Comparison of ENCODE assay signal across 17 mouse cellular contexts in the genomic region with DNA sequence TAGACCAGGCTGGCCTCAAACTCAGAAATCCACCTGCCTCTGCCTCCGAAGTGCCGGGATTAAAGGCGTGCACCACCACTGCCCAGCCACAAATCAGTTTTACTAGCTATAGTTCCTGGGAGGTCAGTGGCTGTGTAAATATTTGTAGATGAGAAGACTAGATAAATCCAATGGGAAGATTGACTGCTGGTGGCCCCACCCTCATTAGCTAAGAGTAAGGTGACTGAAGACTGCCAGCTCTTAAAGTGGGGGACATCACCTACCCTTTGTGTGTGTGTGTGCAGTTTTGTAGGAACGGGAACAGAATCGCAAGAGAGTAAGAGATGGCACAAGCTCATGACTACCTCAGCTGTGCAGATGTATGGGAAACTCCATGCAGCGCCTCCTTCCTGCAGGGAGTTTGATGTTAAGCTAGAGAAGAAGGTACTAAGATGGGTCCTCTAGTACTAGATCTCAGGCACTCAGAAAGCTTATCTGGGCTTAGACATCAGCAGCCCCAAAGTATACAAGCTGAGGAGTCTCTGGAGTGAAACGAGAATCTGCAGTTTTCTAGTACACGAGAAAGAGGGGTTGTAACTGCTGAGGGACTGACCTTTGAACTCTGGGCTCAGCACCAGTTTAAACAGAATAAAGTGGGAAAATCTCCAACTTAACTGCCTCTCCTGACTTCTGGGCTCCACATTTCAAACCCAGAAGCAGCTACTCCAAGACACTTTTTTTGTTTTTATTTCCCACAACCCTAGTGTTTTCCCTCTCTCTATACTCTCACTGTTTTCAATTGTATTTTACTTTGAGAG. TPM values are rescaled to one million over a fixed set of nuclear protein-coding genes. Genes with fewer than 3 reads are reported as not detected.
DNase-seq lines count a peak whose midpoint lies in the region; ATAC-seq lines count a peak whose summit lies in the region.
"Had no signal": no experiment of that assay in that cellular context is flagged by ENCODE, and none has a peak within 500 bp of the region (broad histone marks: within the 10 kb centered on the region; RNA-seq: fewer than 3 reads in every experiment).

No protein-coding gene starts in this region.

- H3K27ac ChIP-seq in kidney, embryonic 14.5 days (ENCODE audit: low read depth, low read length): no peak overlapping the region
- H3K27ac ChIP-seq in intestine, embryonic 15.5 days: no peak overlapping the region
- H3K27ac ChIP-seq in liver, embryonic 16.5 days (ENCODE audit: low read length): peak overlapping the region; percentile 45
- no peak overlapping the region for H3K27ac ChIP-seq in midbrain, embryonic 15.5 days
- H3K27ac ChIP-seq: forebrain, embryonic 13.5 days; hindbrain, embryonic 10.5 days had no signal

- 64% methylated on average over 8 of the region's 8 CpGs for WGBS in kidney, embryonic 14.5 days
- WGBS in intestine, embryonic 15.5 days: 38% methylated on average over 8 of the region's 8 CpGs
- WGBS in liver, embryonic 16.5 days (ENCODE audit: insufficient replicate concordance): 74% methylated on average over 8 of the region's 8 CpGs
- 89% methylated on average over 8 of the region's 8 CpGs for WGBS in midbrain, embryonic 15.5 days

- no peak overlapping the region for H3K4me2 ChIP-seq in kidney, embryonic 14.5 days (replicated peaks; ENCODE audit: low read depth, low read length)
- H3K4me2 ChIP-seq in intestine, embryonic 15.5 days (replicated peaks): no peak overlapping the region
- no peak overlapping the region for H3K4me2 ChIP-seq in liver, embryonic 16.5 days (ENCODE audit: low read depth, low read length)
- no peak overlapping the region for H3K4me2 ChIP-seq in midbrain, embryonic 15.5 days
- H3K4me2 ChIP-seq: forebrain, embryonic 13.5 days had no signal

- H3K4me3 ChIP-seq in kidney, embryonic 14.5 days (ENCODE audit: low read length): no peak overlapping the region
- no peak overlapping the region for H3K4me3 ChIP-seq in intestine, embryonic 15.5 days (replicated peaks)
- H3K4me3 ChIP-seq in liver, embryonic 16.5 days (ENCODE audit: low read depth, low read length): no peak overlapping the region
- no peak overlapping the region for H3K4me3 ChIP-seq in midbrain, embryonic 15.5 days
- H3K4me3 ChIP-seq: forebrain, embryonic 13.5 days; hindbrain, embryonic 10.5 days had no signal

- H3K36me3 ChIP-seq in kidney, embryonic 14.5 days (ENCODE audit: control insufficient read depth, insufficient read depth, low read length): peaks cover 2% of the 10 kb centered on the region; the same call in 1 of the 2 replicates
- peaks cover 4% of the 10 kb centered on the region for H3K36me3 ChIP-seq in intestine, embryonic 15.5 days
- H3K36me3 ChIP-seq in liver, embryonic 16.5 days (ENCODE audit: control insufficient read depth, insufficient read depth): no peaks in the 10 kb centered on the region
- H3K36me3 ChIP-seq in midbrain, embryonic 15.5 days (replicated peaks): no peaks in the 10 kb centered on the region

- DNase-seq in kidney, adult 11 months: peak; percentile 55
- DNase-seq in kidney, postnatal 25 days: peak; percentile 67 to 72
- DNase-seq in adrenal gland, postnatal 14 days: no peak
- no peak for DNase-seq in thymus, postnatal 25 days
- DNase-seq: adrenal gland, postnatal 36 days; cerebellum, adult 18-20 months; gastrocnemius, postnatal 10 days; left cerebral cortex, postnatal 4 days; lung, adult 18-20 months; right cerebral cortex, postnatal 25 days had no signal

- no peaks in the 10 kb centered on the region for H3K4me1 ChIP-seq in kidney, embryonic 14.5 days (ENCODE audit: control insufficient read depth, insufficient read depth, low read length)
- no peaks in the 10 kb centered on the region for H3K4me1 ChIP-seq in intestine, embryonic 15.5 days (replicated peaks)
- H3K4me1 ChIP-seq in liver, embryonic 16.5 days (ENCODE audit: control insufficient read depth, low read depth, low read length): no peaks in the 10 kb centered on the region
- no peaks in the 10 kb centered on the region for H3K4me1 ChIP-seq in midbrain, embryonic 15.5 days
- H3K4me1 ChIP-seq: forebrain, embryonic 13.5 days; hindbrain, embryonic 10.5 days had no signal

- H3K9me3 ChIP-seq in kidney, embryonic 14.5 days (ENCODE audit: control insufficient read depth, low read length): no peaks in the 10 kb centered on the region
- H3K9me3 ChIP-seq in intestine, embryonic 15.5 days: no peaks in the 10 kb centered on the region
- H3K9me3 ChIP-seq in liver, embryonic 16.5 days (replicated peaks; ENCODE audit: control insufficient read depth, low read length): no peaks in the 10 kb centered on the region
- H3K9me3 ChIP-seq in midbrain, embryonic 15.5 days: no peaks in the 10 kb centered on the region
- H3K9me3 ChIP-seq: forebrain, embryonic 13.5 days; G1E; hindbrain, embryonic 10.5 days had no signal

- H3K27me3 ChIP-seq in kidney, embryonic 14.5 days (ENCODE audit: control insufficient read depth, insufficient read depth, low read length): no peaks in the 10 kb centered on the region
- no peaks in the 10 kb centered on the region for H3K27me3 ChIP-seq in intestine, embryonic 15.5 days (replicated peaks)
- no peaks in the 10 kb centered on the region for H3K27me3 ChIP-seq in liver, embryonic 16.5 days (ENCODE audit: control insufficient read depth, insufficient read depth, low read depth, low read length)
- no peaks in the 10 kb centered on the region for H3K27me3 ChIP-seq in midbrain, embryonic 15.5 days (replicated peaks)
- H3K27me3 ChIP-seq: forebrain, embryonic 13.5 days had no signal

- H3K9ac ChIP-seq in kidney, embryonic 14.5 days (ENCODE audit: low read depth, low read length): no peak overlapping the region
- H3K9ac ChIP-seq in intestine, embryonic 15.5 days: no peak overlapping the region
- H3K9ac ChIP-seq in liver, embryonic 16.5 days (ENCODE audit: low read depth, low read length): no peak overlapping the region
- no peak overlapping the region for H3K9ac ChIP-seq in midbrain, embryonic 15.5 days
- H3K9ac ChIP-seq: forebrain, embryonic 13.5 days had no signal

- ATAC-seq in kidney, embryonic 14.5 days (ENCODE audit: low FRiP score, low TSS enrichment): no peak
- ATAC-seq in intestine, embryonic 15.5 days: peak; percentile 41
- peak; percentile 46 for ATAC-seq in liver, embryonic 16.5 days (ENCODE audit: low read depth)
- ATAC-seq in midbrain, embryonic 15.5 days (replicated peaks): no peak
- ATAC-seq: forebrain, embryonic 13.5 days had no signal

RNA-seq across cellular contexts. Expression of a gene that starts 2.5 kb away (rescaled TPM):
- 5.2 and 6.3 TPM in 2 replicates for polyA plus RNA-seq in kidney, embryonic 14.5 days (2014; fragmentation: Nextera tagmentation; extraction: Ambion mirVana)
- polyA plus RNA-seq in intestine, embryonic 15.5 days (2015; fragmentation: Nextera tagmentation; extraction: Ambion mirVana): 5.5 and 6.1 TPM in 2 replicates
- 69.5 and 88.7 TPM in 2 replicates for polyA plus RNA-seq in liver, embryonic 16.5 days (2015; fragmentation: Nextera tagmentation; extraction: Ambion mirVana)
- total RNA-seq in adrenal gland, postnatal 14 days (2021): 81.6 and 83.8 TPM in 2 replicates
- 8.3 and 8.9 TPM in 2 replicates for polyA plus RNA-seq in midbrain, embryonic 15.5 days (2015; fragmentation: Nextera tagmentation; extraction: Ambion mirVana)
- polyA plus RNA-seq: G1E had no signal

RNA-seq across cellular contexts. Expression of a gene that starts 16.5 kb away (rescaled TPM):
- 145 and 184 TPM in 2 replicates for polyA plus RNA-seq in kidney, embryonic 14.5 days (2014; fragmentation: Nextera tagmentation; extraction: Ambion mirVana)
- 118 and 120 TPM in 2 replicates for polyA plus RNA-seq in intestine, embryonic 15.5 days (2015; fragmentation: Nextera tagmentation; extraction: Ambion mirVana)
- 72.6 and 78.4 TPM in 2 replicates for polyA plus RNA-seq in liver, embryonic 16.5 days (2015; fragmentation: Nextera tagmentation; extraction: Ambion mirVana)
- 74.9 and 82.9 TPM in 2 replicates for total RNA-seq in adrenal gland, postnatal 14 days (2021)
- polyA plus RNA-seq in midbrain, embryonic 15.5 days (2015; fragmentation: Nextera tagmentation; extraction: Ambion mirVana): 116 and 126 TPM in 2 replicates

RNA-seq across cellular contexts. Expression of a gene that starts 16.8 kb away (rescaled TPM):
- 7.7 and 8.1 TPM in 2 replicates for polyA plus RNA-seq in kidney, embryonic 14.5 days (2014; fragmentation: Nextera tagmentation; extraction: Ambion mirVana)
- 8.1 and 9.1 TPM in 2 replicates for polyA plus RNA-seq in intestine, embryonic 15.5 days (2015; fragmentation: Nextera tagmentation; extraction: Ambion mirVana)
- 2.4 and 2.8 TPM in 2 replicates for polyA plus RNA-seq in liver, embryonic 16.5 days (2015; fragmentation: Nextera tagmentation; extraction: Ambion mirVana)
- total RNA-seq in adrenal gland, postnatal 14 days (2021): 10.7 and 18.6 TPM in 2 replicates
- 18.3 and 20.9 TPM in 2 replicates for polyA plus RNA-seq in midbrain, embryonic 15.5 days (2015; fragmentation: Nextera tagmentation; extraction: Ambion mirVana)

RNA-seq across cellular contexts. Expression of a gene that starts 28.8 kb away (rescaled TPM):
- polyA plus RNA-seq in kidney, embryonic 14.5 days (2014; fragmentation: Nextera tagmentation; extraction: Ambion mirVana): 18.3 and 19.6 TPM in 2 replicates
- 36.9 and 39.7 TPM in 2 replicates for polyA plus RNA-seq in intestine, embryonic 15.5 days (2015; fragmentation: Nextera tagmentation; extraction: Ambion mirVana)
- 98.9 and 105 TPM in 2 replicates for polyA plus RNA-seq in liver, embryonic 16.5 days (2015; fragmentation: Nextera tagmentation; extraction: Ambion mirVana)
- total RNA-seq in adrenal gland, postnatal 14 days (2021): 12.0 and 78.1 TPM in 2 replicates
- polyA plus RNA-seq in midbrain, embryonic 15.5 days (2015; fragmentation: Nextera tagmentation; extraction: Ambion mirVana): 119 and 127 TPM in 2 replicates

RNA-seq across cellular contexts. Expression of a gene that starts 29.6 kb away (rescaled TPM):
- polyA plus RNA-seq in kidney, embryonic 14.5 days (2014; fragmentation: Nextera tagmentation; extraction: Ambion mirVana): 35.6 and 52.5 TPM in 2 replicates
- 45.2 and 51.7 TPM in 2 replicates for polyA plus RNA-seq in intestine, embryonic 15.5 days (2015; fragmentation: Nextera tagmentation; extraction: Ambion mirVana)
- polyA plus RNA-seq in liver, embryonic 16.5 days (2015; fragmentation: Nextera tagmentation; extraction: Ambion mirVana): 20.8 and 28.6 TPM in 2 replicates
- 38.3 and 48.0 TPM in 2 replicates for total RNA-seq in adrenal gland, postnatal 14 days (2021)
- 62.3 and 72.4 TPM in 2 replicates for polyA plus RNA-seq in midbrain, embryonic 15.5 days (2015; fragmentation: Nextera tagmentation; extraction: Ambion mirVana)

Comparison
In these comparisons a context has a peak if more than half of its experiments do, and no peak if none do; other contexts are left out.
1. DNase-seq: peak in kidney, adult 11 months (single experiment) and kidney, postnatal 25 days (2 of 2); none in adrenal gland, postnatal 14 days (single experiment) and thymus, postnatal 25 days (single experiment).
2. ATAC-seq: peak in intestine, embryonic 15.5 days (single experiment) and liver, embryonic 16.5 days (single experiment); none in kidney, embryonic 14.5 days (single experiment) and midbrain, embryonic 15.5 days (single experiment).